Mouse (Mus musculus): ENCODE measurements around the gene Efcab2. TPM values are rescaled to one million over a fixed set of nuclear protein-coding genes. Genes with fewer than 3 reads are reported as not detected.

Gene Efcab2
- polyA plus RNA-seq, 1 experiment from 2014 or later, result 5.9 TPM

DNA sequence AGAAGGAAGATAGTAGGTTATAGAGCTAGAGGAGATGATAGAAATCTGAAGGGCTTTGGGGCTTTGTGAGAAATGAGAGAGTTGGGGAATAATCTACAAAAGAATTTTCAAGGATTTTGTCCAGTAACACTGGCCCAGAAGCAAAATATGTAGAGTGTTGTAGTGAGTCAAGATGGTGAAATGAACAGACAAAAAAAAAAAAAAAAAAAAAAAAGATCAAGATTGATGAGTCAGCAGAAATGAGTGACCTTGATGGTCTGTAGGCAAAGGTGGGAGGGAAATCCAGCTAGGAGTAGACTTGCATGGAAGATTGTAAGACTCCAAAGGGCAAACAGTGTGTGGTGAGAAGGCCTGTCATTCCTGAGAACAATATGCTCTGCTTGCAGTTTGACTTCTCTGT is 78.0 kb downstream of the Efcab2 start:
- Histone ChIP-seq H3K27ac (ENCODE audit: low read depth, low read length) (no peak overlapping the region), H3K27me3 (replicated peaks; ENCODE audit: control insufficient read depth, insufficient read depth, low read length) (no peaks in the 10 kb centered on the region), H3K4me2 (ENCODE audit: low read length) (no peak overlapping the region), H3K36me3 (ENCODE audit: control insufficient read depth, insufficient read depth, low read length) (no peaks in the 10 kb centered on the region), H3K9me3 (replicated peaks; ENCODE audit: control insufficient read depth, low read length) (no peaks in the 10 kb centered on the region), H3K4me3 (ENCODE audit: low read depth, low read length) (no peak overlapping the region), H3K4me1 (ENCODE audit: control insufficient read depth, insufficient read depth, low read length) (no peaks in the 10 kb centered on the region), H3K9ac (ENCODE audit: low read length) (no peak overlapping the region)
- ATAC-seq, result no peak
- DNase-seq (ENCODE audit: low spot score), result no peak

- Histone ChIP-seq H3K4me2 (ENCODE audit: low read length) (no peak overlapping the region), H3K27me3 (replicated peaks; ENCODE audit: control insufficient read depth, insufficient read depth, low read length) (no peaks in the 10 kb centered on the region), H3K4me1 (ENCODE audit: control insufficient read depth, insufficient read depth, low read length) (no peaks in the 10 kb centered on the region), H3K9me3 (replicated peaks; ENCODE audit: control insufficient read depth, low read length) (no peaks in the 10 kb centered on the region), H3K27ac (ENCODE audit: low read depth, low read length) (no peak overlapping the region), H3K4me3 (ENCODE audit: low read depth, low read length) (no peak overlapping the region), H3K9ac (ENCODE audit: low read length) (no peak overlapping the region), H3K36me3 (ENCODE audit: control insufficient read depth, insufficient read depth, low read length) (no peaks in the 10 kb centered on the region)
- WGBS, result 84% methylated on average over 5 of the region's 5 CpGs
- no peak for DNase-seq (ENCODE audit: low spot score)
- no peak for ATAC-seq
Observed at GRCm38 (mm10) chr1:178485138-178485867, 79.4 kb downstream of the Efcab2 start.

DNA sequence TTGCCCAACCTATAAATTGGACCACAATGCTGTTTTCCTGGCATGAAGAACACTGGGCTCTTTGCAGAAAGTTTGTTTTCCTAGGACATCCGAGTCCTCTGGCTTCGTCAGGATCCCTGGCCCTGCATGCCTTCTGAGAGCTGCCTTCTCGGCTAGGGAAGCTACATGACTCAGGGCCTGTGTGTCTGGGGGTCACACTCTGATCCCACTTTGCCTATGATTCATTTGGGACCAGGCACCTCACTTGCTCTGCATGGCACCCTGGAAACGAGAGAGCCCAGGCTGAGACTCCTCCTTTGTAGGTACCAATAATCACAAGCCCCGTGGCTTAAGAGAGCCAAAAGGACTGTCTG is 80.0 kb downstream of the Efcab2 start:
- 68% methylated on average over 5 of the region's 5 CpGs for WGBS
- H3K4me1 ChIP-seq (ENCODE audit: control insufficient read depth, insufficient read depth, low read length), result no peaks in the 10 kb centered on the region
- ATAC-seq (no peak), DNase-seq (ENCODE audit: low spot score) (no peak)
- no peak overlapping the region for H3K4me2 ChIP-seq (ENCODE audit: low read length)
- H3K27ac ChIP-seq (ENCODE audit: low read depth, low read length), result no peak overlapping the region
- no peak overlapping the region for H3K9ac ChIP-seq (ENCODE audit: low read length)
- no peaks in the 10 kb centered on the region for H3K27me3 ChIP-seq (replicated peaks; ENCODE audit: control insufficient read depth, insufficient read depth, low read length)
- no peaks in the 10 kb centered on the region for H3K9me3 ChIP-seq (replicated peaks; ENCODE audit: control insufficient read depth, low read length)
- H3K4me3 ChIP-seq (ENCODE audit: low read depth, low read length), result no peak overlapping the region
- H3K36me3 ChIP-seq (ENCODE audit: control insufficient read depth, insufficient read depth, low read length), result no peaks in the 10 kb centered on the region

DNA sequence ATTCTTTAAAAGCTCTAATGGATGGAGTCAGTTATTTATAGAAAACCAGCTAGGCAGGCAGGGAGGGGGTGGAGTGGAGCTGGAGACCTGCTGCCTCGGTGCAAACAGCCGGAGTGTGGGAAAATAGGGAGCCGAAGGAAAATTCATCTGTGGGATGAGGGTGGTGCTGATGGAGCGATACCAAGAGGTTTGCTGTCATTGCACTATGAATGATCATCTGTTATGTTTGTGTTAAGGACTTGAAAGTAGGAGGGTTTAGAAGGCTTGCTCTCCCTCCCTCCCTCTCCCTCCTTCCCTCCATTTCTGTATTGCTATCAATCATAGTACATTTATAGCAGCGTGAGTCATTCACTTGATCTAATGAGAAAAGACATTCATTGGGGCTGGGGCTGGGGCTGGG is 80.9 kb downstream of the Efcab2 start:
- no peaks in the 10 kb centered on the region for H3K9me3 ChIP-seq (replicated peaks; ENCODE audit: control insufficient read depth, low read length)
- no peak overlapping the region for H3K4me3 ChIP-seq (ENCODE audit: low read depth, low read length)
- DNase-seq (ENCODE audit: low spot score) (no peak), ATAC-seq (no peak)
- no peak overlapping the region for H3K4me2 ChIP-seq (ENCODE audit: low read length)
- H3K27me3 ChIP-seq (replicated peaks; ENCODE audit: control insufficient read depth, insufficient read depth, low read length), result no peaks in the 10 kb centered on the region
- no peaks in the 10 kb centered on the region for H3K4me1 ChIP-seq (ENCODE audit: control insufficient read depth, insufficient read depth, low read length)
- H3K9ac ChIP-seq (ENCODE audit: low read length), result no peak overlapping the region
- no peaks in the 10 kb centered on the region for H3K36me3 ChIP-seq (ENCODE audit: control insufficient read depth, insufficient read depth, low read length)
- 83% methylated on average over 5 of the region's 5 CpGs for WGBS
- H3K27ac ChIP-seq (ENCODE audit: low read depth, low read length), result no peak overlapping the region

- Histone ChIP-seq H3K4me2 (ENCODE audit: low read length) (no peak overlapping the region), H3K36me3 (ENCODE audit: control insufficient read depth, insufficient read depth, low read length) (no peaks in the 10 kb centered on the region), H3K27me3 (replicated peaks; ENCODE audit: control insufficient read depth, insufficient read depth, low read length) (no peaks in the 10 kb centered on the region), H3K9ac (ENCODE audit: low read length) (no peak overlapping the region), H3K4me3 (ENCODE audit: low read depth, low read length) (no peak overlapping the region), H3K9me3 (replicated peaks; ENCODE audit: control insufficient read depth, low read length) (no peaks in the 10 kb centered on the region), H3K4me1 (ENCODE audit: control insufficient read depth, insufficient read depth, low read length) (no peaks in the 10 kb centered on the region), H3K27ac (ENCODE audit: low read depth, low read length) (no peak overlapping the region)
- ATAC-seq (0 out of 2 replicates have a peak, but pooled peaks have one; percentile 42), DNase-seq (ENCODE audit: low spot score) (peak; percentile 28)
- 42% methylated on average over 3 of the region's 3 CpGs for WGBS
Observed at GRCm38 (mm10) chr1:178489127-178489526, 83.2 kb downstream of the Efcab2 start.

- no peak overlapping the region for H3K4me3 ChIP-seq (ENCODE audit: low read depth, low read length)
- no peak overlapping the region for H3K27ac ChIP-seq (ENCODE audit: low read depth, low read length)
- 89% methylated on average over 5 of the region's 5 CpGs for WGBS
- DNase-seq (ENCODE audit: low spot score) (no peak), ATAC-seq (no peak)
- no peaks in the 10 kb centered on the region for H3K36me3 ChIP-seq (ENCODE audit: control insufficient read depth, insufficient read depth, low read length)
- no peaks in the 10 kb centered on the region for H3K27me3 ChIP-seq (replicated peaks; ENCODE audit: control insufficient read depth, insufficient read depth, low read length)
- no peaks in the 10 kb centered on the region for H3K9me3 ChIP-seq (replicated peaks; ENCODE audit: control insufficient read depth, low read length)
- H3K4me1 ChIP-seq (ENCODE audit: control insufficient read depth, insufficient read depth, low read length), result no peaks in the 10 kb centered on the region
- H3K9ac ChIP-seq (ENCODE audit: low read length), result no peak overlapping the region
- no peak overlapping the region for H3K4me2 ChIP-seq (ENCODE audit: low read length)
Observed at GRCm38 (mm10) chr1:178491733-178492132, 85.8 kb downstream of the Efcab2 start.

DNA sequence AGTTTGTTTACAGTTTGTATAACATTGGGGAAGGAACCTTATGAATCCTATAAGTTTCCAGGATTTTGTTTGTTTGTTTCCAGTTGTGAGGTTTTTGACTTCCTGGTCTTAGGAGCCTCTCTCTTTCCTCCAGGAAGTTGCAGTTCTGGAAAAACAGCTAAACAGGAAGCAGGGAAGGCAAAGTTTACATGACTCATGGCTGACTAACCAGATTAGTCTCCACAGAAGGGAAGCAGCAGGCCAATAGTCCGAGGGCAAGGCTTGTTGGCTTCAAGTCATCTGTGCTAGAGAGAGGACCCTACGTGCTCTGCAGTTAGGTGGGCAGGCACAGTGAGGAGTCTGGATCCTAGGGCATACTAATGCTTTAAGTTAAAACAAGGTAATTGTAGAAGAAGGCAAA is 86.6 kb downstream of the Efcab2 start:
- 85% methylated on average over 2 of the region's 2 CpGs for WGBS
- Histone ChIP-seq H3K4me1 (ENCODE audit: control insufficient read depth, insufficient read depth, low read length) (no peaks in the 10 kb centered on the region), H3K27ac (ENCODE audit: low read depth, low read length) (no peak overlapping the region), H3K4me3 (ENCODE audit: low read depth, low read length) (no peak overlapping the region), H3K4me2 (ENCODE audit: low read length) (no peak overlapping the region), H3K9me3 (replicated peaks; ENCODE audit: control insufficient read depth, low read length) (no peaks in the 10 kb centered on the region), H3K27me3 (replicated peaks; ENCODE audit: control insufficient read depth, insufficient read depth, low read length) (no peaks in the 10 kb centered on the region), H3K9ac (ENCODE audit: low read length) (no peak overlapping the region), H3K36me3 (ENCODE audit: control insufficient read depth, insufficient read depth, low read length) (no peaks in the 10 kb centered on the region)
- DNase-seq (ENCODE audit: low spot score) (no peak), ATAC-seq (no peak)

GRCm38 (mm10) chr1:178496186-178496585 is 90.3 kb downstream of the Efcab2 start:
- H3K9ac ChIP-seq (ENCODE audit: low read length), result no peak overlapping the region
- no peaks in the 10 kb centered on the region for H3K36me3 ChIP-seq (ENCODE audit: control insufficient read depth, insufficient read depth, low read length)
- DNase-seq (ENCODE audit: low spot score) (no peak), ATAC-seq (no peak)
- no peaks in the 10 kb centered on the region for H3K27me3 ChIP-seq (replicated peaks; ENCODE audit: control insufficient read depth, insufficient read depth, low read length)
- no peaks in the 10 kb centered on the region for H3K9me3 ChIP-seq (replicated peaks; ENCODE audit: control insufficient read depth, low read length)
- no peak overlapping the region for H3K4me3 ChIP-seq (ENCODE audit: low read depth, low read length)
- no peak overlapping the region for H3K4me2 ChIP-seq (ENCODE audit: low read length)
- H3K27ac ChIP-seq (ENCODE audit: low read depth, low read length), result no peak overlapping the region
- no peaks in the 10 kb centered on the region for H3K4me1 ChIP-seq (ENCODE audit: control insufficient read depth, insufficient read depth, low read length)
- WGBS, result 40% methylated on average over 2 of the region's 2 CpGs

GRCm38 (mm10) chr1:178496841-178497240 is 91.0 kb downstream of the Efcab2 start:
- WGBS, result 31% methylated on average over 1 of the region's 1 CpGs
- H3K4me2 ChIP-seq (ENCODE audit: low read length), result no peak overlapping the region
- no peak overlapping the region for H3K4me3 ChIP-seq (ENCODE audit: low read depth, low read length)
- no peak overlapping the region for H3K9ac ChIP-seq (ENCODE audit: low read length)
- no peaks in the 10 kb centered on the region for H3K27me3 ChIP-seq (replicated peaks; ENCODE audit: control insufficient read depth, insufficient read depth, low read length)
- no peaks in the 10 kb centered on the region for H3K9me3 ChIP-seq (replicated peaks; ENCODE audit: control insufficient read depth, low read length)
- DNase-seq (ENCODE audit: low spot score) (no peak), ATAC-seq (no peak)
- H3K36me3 ChIP-seq (ENCODE audit: control insufficient read depth, insufficient read depth, low read length), result no peaks in the 10 kb centered on the region
- H3K27ac ChIP-seq (ENCODE audit: low read depth, low read length), result no peak overlapping the region
- H3K4me1 ChIP-seq (ENCODE audit: control insufficient read depth, insufficient read depth, low read length), result no peaks in the 10 kb centered on the region

Data from forebrain, embryonic 14.5 days (tissue).